Mouse (Mus musculus) testis, postnatal 14 days (tissue): ENCODE measurements around the gene Ap5s1.

Experiments used
- DNase-seq: peaks from one replicate; pipeline ENCODE4 v3.0.0; 2021; ENCODE audit warnings: low spot score

Gene Ap5s1

DNA sequence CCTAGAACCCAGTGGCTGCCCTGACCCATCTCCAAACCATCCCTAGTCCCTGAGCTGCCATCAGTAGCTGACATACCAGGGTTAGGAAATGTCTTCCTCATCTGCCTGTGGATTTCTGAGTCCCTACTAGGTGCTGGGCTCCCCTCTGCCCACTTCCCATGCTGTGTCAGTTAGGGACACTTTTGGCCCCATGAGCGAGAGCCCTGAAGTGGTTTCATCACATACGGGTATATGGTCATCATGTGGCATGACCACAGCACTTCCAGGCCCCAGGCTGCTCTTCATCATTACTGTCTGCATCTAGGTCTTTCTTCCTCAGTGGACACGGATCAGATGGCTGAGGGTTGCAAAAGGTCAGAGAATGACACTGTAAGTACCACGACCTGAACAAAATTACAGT, at the start of gene Ap5s1:
Ap5s1 (plus strand) TSS at position 301 of the 400 bp plus-strand sequence.
- DNase-seq = no peak

DNA sequence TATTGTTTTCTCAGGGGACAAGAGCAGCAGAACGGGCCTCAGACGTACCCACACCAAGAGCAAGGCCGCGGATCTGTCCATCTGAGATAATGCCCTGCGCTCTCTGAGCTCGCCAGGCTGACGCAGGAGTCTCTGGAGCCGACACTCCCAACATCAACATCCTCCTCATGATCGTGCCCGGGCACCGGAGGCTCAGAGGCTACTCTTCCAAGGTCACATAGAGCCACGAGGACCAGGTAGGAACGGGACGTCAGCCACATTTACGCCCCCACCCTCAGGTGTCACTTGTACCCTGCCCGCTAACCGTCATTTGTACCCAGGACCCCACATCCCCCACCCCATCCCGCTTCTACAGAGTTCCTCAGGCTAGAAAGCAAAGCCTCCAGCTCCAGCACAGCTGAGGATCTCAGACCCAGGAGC, 47.4 kb upstream of the Ap5s1 start:
- DNase-seq = no peak

DNA sequence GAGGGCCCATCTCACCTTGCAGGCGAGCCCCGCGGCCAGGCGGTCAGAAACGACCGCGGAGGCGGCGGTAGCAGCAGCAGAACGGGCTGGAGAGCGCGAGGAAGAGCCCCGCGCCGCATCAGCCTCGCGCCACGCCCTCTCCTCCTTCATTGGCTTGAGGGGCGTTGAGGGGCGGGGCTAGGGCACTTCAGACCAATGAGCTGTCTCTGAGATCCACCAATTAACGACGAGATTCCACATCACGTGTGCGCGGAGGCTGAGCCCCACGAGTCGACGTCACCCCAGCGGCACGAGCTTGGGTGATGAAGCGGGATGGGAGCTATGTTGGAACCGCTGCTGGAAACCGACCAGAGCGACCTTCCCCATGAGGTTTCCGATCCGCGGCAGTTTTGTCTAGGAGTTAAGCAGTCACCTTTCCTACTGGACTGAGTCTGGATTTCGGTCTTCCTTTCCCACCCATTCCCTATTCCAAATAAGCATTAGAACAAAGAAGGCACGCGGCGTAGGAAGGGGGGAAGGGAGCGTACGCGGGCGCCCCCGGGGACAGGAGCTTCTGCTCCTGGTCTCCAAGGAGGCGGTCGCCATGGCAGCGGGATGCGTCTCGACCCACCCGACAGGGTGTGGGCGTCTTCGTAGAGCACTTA, 46.8 kb upstream of the Ap5s1 start, which contains the start of gene 1700037H04Rik:
1700037H04Rik (minus strand) TSS at position 144 of the 644 bp plus-strand sequence.
- DNase-seq = peak; percentile 98

DNA sequence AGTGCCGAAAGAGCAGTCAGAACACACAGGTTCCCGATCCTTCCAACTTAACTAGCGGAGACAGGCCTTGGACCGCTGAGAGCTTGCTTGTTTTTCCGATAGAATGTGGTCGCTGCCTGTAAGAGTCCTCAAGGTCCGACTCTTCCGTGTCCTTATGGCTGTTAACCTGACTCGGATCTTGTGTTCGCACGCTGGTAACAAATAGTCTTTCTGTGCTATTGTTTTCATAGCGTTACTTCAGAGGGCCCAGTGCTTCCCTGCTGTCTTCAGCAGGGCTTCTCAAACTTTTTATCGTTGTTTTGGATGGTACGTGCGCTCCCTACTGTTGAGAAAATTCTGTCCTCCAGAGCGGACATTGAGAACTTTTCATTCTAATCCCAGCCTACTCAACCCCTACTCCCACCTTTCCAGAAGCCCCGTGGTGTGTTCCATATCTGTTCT, 46.2 kb upstream of the Ap5s1 start:
- peak; percentile 45 for DNase-seq

DNA sequence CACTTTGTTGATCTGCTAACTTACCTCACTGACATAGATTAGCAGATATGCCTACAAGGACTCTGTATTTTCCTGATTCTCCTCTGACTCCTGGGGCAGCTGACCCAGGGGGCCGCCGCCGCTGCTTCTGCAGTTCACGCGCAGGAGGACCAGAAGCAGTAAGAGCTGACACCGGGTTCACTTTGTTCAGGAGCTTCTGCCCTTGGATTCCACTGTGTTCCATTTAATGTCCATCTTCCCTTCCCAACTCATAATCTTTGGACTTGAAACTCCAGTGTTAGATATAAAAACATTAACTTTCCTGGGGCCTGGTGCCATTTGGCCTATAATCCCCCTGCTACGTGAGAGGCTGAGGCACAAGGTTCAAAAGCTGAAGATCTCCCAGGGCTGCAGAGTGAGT, 43.0 kb upstream of the Ap5s1 start:
- DNase-seq = no peak

DNA sequence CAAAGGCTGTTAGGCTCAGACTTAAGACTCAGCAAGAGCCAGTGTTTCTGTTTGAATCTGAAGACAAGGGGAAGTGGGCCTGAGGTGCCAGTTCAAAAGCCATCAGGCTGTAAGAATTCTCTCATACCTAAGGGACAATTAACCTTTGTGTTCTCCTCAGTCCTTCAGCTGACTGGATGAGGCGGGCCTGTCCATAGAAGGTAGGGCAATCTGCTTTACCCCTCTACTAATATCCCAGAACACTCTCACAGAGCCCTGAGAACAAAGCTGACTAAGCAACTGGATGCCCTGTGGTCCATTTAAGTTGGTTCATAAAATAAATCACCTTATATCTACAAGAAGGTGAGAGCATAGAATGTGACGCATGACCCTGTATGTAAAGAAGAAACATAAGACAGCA, 40.7 kb upstream of the Ap5s1 start:
- DNase-seq = no peak

DNA sequence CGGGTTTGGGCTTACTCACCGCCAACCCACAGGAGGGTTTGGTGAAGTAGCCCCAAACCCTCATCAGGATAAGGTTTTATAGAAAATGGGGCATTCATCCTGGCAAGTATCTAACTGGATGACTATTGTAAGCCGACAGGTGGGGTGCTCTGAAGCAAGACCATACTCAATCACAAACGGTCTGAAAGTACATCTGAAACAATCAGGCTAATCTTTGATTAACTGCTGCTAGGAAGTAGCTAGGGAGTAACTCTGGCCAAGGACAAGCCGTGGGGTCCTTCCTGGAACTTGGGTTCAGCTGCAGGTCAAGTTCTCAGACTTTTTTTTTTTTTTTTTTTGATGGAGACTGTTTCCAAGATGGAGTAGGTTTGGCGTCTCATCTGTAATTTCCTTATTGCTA, 38.9 kb upstream of the Ap5s1 start:
- DNase-seq = no peak

DNA sequence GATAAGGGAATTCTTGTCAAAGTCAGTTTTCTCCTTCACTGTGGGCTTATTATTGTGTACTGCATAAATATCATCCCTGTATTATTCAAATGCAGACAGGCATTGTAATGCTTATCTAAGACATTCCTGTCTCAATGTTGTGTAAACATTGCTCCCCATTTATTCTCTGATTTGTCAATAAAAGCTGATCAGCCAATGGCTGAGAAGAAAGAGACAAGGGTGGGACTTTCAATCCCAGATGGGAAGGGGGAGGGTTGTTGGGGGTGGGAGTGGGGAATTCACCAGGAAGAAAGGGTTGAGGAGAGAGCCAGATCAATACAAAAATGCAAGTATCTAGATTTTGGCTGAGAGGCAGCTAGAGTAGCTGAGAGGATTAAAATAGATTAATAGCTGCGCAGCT, 38.0 kb upstream of the Ap5s1 start:
- no peak for DNase-seq

DNA sequence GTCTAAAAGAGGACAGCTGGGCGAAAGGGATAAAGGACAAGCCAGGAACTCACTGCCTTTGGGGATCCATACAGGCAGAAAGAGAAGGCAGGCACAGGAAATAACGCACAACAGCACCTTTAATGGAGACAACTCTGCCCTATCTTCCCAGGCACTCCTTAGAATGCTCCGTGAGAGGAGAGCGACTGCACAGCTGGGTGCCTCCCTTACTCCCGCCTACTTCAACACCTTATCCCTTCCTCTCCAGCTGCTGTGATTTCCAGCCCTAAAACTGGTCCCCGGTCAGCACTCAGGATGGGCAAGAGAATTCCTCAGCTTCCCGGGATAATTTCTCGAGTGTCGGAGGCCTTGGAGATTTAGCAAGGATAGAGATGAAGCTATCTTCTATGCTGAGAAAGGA, 35.9 kb upstream of the Ap5s1 start:
- no peak for DNase-seq

DNA sequence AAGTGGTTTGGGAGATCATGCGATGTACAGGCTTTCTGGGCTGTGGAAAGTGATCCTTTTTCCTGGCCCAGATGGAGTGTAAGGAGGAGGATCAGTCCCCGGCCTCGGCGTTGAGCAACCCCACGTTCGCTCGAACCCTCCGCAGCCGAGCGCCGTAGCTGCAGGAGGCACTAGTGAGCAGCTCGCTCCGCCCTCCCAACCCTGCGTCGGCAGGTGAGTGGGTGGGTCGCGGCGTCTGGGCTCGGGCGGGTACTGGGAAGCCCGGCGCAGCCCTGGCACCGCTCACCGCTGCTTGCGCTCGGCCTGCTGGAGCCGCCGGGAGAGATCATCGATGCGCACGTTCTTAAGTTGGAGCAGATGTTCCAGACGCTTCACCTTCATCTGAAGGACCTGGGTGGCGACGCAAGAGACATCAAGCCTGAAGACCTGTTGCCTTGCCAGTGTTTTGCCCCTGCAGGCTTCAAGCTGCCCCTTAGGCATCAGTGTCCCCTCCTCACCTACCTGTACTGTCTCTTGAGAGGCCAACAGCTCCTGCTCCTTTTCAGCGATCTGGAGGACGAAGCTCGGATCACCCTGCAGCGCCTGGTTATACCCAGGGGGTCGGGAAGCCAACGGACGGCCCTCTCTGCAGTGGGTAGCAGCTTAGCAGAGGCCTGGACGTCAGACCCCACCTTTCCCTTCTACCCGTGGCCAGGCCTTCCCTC, 35.3 kb upstream of the Ap5s1 start:
- peak; percentile 73 for DNase-seq

DNA sequence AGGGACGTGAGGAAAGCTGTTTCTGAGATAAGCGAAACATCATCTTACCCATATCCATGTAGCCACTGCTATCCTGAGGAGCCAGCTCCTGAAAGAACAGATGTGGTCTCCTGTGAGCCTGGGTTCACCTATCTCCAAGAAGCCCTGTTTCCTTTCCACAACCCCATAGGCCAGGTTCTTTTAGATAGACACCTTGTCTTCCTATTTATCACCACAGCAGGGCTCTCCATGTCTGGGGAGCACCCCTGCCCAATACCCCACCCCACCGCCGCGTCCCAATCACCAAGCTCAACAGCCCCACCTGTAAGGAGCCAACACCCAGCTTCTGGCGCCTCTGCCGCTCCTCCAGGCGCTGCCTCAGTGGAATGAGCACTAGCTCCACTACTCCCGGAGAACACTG, 34.6 kb upstream of the Ap5s1 start:
- DNase-seq = no peak

DNA sequence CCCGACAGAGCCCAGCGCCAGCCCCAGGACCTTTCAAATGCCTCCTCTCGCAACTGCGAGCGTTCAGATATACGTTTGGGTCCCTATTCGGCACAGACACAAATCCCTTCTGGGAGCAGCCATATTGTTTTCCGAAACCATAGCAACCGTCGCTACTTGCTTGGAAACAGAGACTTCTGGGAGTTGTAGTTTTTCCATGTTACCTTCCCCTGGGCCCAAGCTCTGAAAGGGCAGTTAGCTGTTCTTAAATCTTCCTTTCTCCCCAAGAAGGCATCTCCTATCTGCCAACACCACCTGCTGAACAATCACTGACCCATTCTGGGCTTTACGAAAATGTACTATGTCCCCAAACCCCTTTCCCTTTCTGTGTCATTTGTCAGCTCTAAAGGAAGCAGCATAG, 32.2 kb upstream of the Ap5s1 start:
- DNase-seq = peak; percentile 76

DNA sequence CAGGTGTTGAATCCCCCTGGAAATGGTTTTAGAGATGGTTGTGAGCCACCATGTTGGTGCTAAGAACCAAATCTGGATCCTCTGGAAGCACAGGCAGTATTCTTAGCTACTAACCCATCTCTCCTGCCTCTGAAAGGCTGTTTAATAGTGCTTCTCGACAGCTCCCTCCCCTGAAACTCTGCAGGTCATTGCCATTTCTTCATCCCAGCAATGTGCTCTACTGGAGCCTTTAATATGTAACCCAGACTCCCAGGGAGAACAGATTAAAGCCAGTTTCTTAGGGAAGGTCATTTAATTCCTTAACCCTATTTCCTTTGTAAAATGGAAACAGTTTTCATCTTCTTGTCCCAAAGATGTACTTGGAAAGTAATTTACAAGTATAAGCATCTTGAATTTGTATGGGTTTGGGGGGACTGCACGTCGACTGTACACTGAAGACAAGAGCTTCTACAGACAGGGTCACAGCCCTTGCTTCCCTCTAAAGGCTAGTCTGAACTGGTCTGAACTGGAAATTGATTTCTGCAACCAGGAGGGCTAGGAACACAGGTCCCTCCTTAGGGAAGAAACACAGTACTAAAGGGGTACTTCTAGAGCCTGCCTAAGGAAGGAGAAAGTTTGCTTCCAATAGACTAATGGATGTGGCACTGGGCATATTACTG, 31.5 kb upstream of the Ap5s1 start:
- no peak for DNase-seq

DNA sequence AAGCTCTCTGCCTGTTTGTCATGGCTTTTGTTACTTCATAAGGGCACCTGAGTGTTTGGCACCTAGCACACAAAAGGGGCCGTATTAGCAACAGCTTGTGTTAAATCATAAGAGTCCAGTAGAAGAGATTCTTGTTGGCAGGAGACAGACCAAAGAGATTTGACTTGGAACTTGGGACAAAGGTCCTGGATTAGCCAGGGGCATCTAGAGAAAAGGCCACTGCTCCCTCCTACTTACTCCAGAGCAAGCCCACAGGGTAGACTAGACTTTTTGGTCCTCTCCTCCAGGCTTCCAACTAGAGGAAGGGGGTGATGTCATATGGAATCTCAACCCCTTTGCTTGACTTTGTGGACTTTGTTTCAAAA, 31.0 kb upstream of the Ap5s1 start:
- no peak for DNase-seq

DNA sequence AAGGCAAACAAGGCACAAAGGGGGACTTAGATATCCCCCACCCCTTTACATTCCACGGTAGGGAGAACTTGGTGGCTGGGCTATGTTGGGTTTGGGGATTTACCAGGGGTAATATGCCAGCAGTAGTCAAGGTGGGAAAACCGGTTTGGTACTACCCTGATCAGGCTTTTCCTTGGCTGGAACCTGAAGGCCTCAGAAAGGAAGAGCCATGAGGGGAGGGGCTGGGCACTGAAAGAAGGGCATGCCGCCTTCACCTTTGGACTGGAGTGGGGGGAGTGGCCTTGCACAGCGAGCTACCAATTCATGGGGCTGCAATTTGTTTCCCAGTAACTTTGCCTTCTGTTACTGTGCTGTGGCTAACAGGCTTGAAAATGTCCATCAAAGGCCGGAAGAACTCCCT, 30.4 kb upstream of the Ap5s1 start:
- no peak for DNase-seq

DNA sequence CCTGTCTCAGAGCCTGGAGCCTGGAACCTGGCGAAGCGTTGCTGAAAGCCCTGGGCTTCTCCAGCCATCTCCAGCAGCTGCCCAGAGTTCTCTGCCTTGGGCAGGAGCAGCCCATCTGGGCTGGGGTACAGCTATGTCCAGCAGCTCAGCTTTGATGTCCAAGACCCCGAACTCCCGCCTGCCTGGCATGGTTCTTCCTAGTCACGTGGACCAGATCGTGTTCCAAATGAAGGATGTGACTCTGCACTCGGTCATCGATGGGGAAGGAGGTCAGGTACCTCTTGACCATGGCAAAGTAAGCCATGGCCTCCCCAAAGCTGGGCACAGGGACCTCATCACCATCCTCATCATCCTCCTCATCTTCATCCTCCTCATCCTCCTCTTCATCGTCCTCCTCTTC, 28.9 kb upstream of the Ap5s1 start:
- no peak for DNase-seq

DNA sequence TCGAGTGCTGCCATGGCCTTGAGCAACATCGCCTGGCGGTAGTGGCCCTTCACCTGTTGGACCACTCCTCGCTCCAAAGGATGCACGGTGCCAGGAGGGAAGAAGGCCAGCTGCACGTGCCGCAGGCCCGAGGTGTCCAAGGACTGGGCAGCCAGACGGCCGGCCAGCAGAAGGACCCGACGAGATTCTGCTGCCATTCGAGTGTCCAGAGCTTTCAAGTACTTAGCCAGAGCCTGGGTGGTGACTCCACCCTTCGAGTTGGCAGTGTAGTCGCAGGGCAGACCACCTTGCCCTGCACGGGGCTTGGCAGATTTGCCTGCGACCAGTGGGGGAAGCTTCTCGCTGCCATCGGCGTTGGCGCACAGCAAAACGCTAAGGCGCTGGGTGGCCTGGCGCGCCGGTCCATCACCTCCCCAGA, 28.0 kb upstream of the Ap5s1 start:
- no peak for DNase-seq

DNA sequence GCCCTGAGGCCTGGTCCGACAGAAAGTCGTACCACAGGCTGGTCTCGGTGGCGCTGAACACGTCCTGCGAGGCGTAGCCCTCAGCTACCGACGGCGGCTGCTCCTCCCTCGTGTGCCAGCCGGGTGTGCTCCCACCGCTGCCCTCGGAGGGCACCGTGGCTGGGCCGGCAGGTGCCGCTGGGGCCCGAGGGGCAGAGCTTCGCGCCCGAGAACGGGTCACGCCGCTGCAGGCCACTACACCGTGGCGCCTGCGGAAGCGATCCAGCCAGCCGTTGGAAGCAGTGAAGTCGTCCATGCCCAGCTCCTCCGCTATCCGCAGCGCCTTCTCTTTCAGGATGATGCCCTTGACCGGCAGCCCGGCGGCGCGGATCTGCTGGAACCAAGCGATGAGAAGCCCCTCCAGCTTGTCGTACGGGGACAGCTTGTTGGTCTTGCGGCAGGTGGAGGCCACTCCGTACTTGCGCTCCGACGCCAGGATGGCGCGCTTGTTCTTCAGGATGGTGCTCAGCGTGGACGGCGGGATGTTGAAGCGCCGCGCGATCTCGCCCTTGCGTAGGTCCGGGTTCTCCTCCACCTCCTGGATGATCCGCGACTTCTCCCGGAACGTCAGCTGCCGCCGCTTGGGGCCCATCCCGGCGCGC, 27.5 kb upstream of the Ap5s1 start:
- DNase-seq = peak; percentile 65

DNA sequence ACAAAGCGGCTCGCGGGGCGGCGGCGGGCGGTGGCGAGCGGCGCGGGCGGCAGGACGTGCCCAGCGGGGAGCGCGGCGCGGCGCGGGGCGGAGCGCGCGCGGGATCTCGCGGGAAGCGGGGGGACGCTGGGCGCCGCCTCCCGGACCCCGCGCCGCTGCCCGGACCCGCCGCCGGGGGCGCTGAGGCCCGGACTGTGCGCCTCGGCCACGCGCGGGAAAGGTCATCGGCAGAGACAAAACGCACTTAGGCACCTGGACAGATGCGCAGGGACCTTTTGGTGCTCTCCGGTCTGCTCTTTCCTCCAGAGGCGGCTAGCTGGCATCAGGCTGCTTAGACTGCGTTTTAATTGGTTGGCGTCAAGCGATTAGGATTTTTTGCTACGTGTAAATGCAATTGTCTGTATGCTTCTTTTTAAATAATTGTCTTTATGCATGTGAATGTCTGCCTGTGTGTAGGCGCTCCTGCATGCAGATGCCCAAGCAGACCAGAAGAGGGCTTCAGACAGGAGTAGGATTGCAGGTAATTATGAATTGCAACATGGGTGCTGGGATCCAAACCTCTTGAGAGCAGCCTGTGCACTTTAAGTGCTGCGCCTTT, 26.8 kb upstream of the Ap5s1 start, which contains the start of gene Cenpb:
Cenpb (minus strand) TSS at position 78 of the 598 bp plus-strand sequence.
- peak; percentile 72 for DNase-seq

DNA sequence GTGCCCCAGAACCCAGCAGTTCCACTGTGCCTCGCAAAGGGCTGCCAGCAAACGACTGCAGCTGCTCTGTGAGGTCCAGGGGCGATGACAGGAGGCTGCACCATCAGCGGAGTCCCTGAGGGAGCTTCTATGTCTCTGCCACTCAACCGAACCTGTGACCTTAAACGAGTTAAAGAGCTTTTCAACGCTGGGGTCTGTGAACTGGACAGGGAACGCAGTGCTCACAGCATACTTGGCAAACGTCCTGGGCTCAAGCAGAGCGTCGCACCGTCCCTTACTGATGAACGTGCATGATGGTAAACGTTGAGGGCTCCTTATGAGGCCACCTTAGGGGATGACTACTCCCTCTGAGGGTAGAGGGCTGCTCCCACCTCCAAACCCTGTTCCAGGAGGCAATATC, 20.5 kb upstream of the Ap5s1 start:
- no peak for DNase-seq

DNA sequence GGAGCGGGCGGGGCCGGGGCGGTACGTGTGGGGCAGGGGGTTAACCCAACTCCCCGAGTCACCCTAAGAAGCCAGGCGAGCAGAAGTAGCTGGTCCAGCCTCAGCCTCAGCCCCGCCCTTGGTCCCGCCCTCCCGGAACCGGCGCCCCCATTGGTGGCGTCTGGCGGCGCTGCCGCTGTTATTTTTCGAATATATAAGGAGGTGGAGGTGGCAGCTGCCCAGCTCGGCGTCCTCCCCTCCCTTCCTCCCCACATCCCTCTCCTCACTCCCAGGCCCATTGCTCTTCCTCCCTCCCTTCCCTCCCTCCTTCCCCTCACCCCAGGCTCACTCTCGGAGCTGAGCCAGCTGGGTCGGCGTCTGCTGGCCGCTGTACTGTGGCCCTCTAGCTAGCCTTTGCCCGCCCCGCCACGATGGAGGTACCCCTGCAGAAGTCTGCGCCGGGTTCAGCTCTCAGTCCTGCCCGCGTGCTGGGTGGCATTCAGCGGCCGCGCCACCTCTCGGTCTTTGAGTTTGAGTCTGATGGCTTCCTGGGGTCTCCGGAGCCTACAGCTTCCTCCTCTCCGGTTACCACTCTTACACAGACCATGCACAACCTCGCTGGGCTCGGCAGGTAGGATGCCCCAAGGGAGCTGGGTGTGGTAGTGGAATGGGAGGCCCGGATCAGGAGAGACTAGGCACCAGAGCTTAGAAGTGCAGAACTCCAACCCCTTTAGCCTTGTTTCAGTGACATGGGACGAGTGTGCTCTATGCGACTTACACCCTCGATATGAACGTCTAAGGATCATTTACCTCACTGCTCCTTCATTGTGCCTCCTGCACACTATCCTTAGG, 19.9 kb upstream of the Ap5s1 start, which contains the start of the genes Cdc25b and Spef1:
Cdc25b (plus strand) TSS at position 179 of the 831 bp plus-strand sequence.
Spef1 (minus strand) TSS at position 512 of the 831 bp plus-strand sequence.
- DNase-seq = peak; percentile 77
